Mouse (Mus musculus) hindbrain, embryonic 16.5 days (tissue): ENCODE data around the gene Gm5678. TPM values are rescaled to one million over a fixed set of nuclear protein-coding genes. Genes with fewer than 3 reads are reported as not detected.
A peak's percentile ranks its signal among the peaks of the same experiment; 100 is the strongest.

ENCODE experiments used
- ATAC-seq: fragments of 200-750 bp; cut with Nextera tagmentation; 2 replicates; pipeline ENCODE4 v1.8.0; 2017; ENCODE audit warnings: moderate TSS enrichment, moderate library complexity
- H3K27ac ChIP-seq: fragments of 300-500 bp; sonication (generic); 2 replicates; pipeline ENCODE4 v1.5.1; 2014; ENCODE audit warnings: low read depth, mild to moderate bottlenecking, control low read depth, low read length, moderate library complexity
- H3K27me3 ChIP-seq: fragments of 300-500 bp; sonication (generic); replicated peaks from 2 replicates; pipeline ENCODE4 v1.6.1; 2014; ENCODE audit warnings: low read length; ENCODE audit not compliant: control insufficient read depth, insufficient read depth
- H3K36me3 ChIP-seq: fragments of 300-500 bp; sonication (generic); 2 replicates; pipeline ENCODE4 v1.6.1; 2014; ENCODE audit warnings: mild to moderate bottlenecking, low read length, moderate library complexity, mixed read lengths; ENCODE audit not compliant: control insufficient read depth, insufficient read depth
- H3K4me1 ChIP-seq: fragments of 300-500 bp; sonication (generic); 2 replicates; pipeline ENCODE4 v1.6.1; 2014; ENCODE audit warnings: low read depth, low read length; ENCODE audit not compliant: control insufficient read depth, insufficient read depth
- H3K4me2 ChIP-seq: fragments of 300-500 bp; sonication (generic); 2 replicates; pipeline ENCODE4 v1.6.1; 2014; ENCODE audit warnings: mild to moderate bottlenecking, low read length, control low read depth, moderate library complexity
- H3K4me3 ChIP-seq: fragments of 300-500 bp; sonication (generic); 2 replicates; pipeline ENCODE4 v1.5.1; 2014; ENCODE audit warnings: mild to moderate bottlenecking, low read length, control low read depth, moderate library complexity
- H3K9ac ChIP-seq: fragments of 300-500 bp; sonication (generic); 2 replicates; pipeline ENCODE4 v1.6.1; 2014; ENCODE audit warnings: low read depth, mild to moderate bottlenecking, control low read depth, low read length, moderate library complexity
- H3K9me3 ChIP-seq: fragments of 300-500 bp; sonication (generic); 2 replicates; pipeline ENCODE4 v1.6.1; 2014; ENCODE audit warnings: mild to moderate bottlenecking, low read length, moderate library complexity; ENCODE audit not compliant: control insufficient read depth
- WGBS: fragments of 180-500 bp; shearing (Covaris S2); extraction: QIAGEN DNeasy Blood & Tissue Kit; methylation state at CpG from one replicate; pipeline ENCODE4 v1.1.7; 2014; 5-methylcytosine and 5-hydroxymethylcytosine counted together
- polyA plus RNA-seq: library from polyadenylated mRNA; unstranded; fragments of >200 nt; fragmentation: Nextera tagmentation; extraction: Ambion mirVana; gene quantifications from 2 replicates; pipeline ENCODE4 v1.2.1, GENCODE M21; 2015

Gene Gm5678
- polyA plus RNA-seq, 1 experiment from 2014 or later: not detected

DNA sequence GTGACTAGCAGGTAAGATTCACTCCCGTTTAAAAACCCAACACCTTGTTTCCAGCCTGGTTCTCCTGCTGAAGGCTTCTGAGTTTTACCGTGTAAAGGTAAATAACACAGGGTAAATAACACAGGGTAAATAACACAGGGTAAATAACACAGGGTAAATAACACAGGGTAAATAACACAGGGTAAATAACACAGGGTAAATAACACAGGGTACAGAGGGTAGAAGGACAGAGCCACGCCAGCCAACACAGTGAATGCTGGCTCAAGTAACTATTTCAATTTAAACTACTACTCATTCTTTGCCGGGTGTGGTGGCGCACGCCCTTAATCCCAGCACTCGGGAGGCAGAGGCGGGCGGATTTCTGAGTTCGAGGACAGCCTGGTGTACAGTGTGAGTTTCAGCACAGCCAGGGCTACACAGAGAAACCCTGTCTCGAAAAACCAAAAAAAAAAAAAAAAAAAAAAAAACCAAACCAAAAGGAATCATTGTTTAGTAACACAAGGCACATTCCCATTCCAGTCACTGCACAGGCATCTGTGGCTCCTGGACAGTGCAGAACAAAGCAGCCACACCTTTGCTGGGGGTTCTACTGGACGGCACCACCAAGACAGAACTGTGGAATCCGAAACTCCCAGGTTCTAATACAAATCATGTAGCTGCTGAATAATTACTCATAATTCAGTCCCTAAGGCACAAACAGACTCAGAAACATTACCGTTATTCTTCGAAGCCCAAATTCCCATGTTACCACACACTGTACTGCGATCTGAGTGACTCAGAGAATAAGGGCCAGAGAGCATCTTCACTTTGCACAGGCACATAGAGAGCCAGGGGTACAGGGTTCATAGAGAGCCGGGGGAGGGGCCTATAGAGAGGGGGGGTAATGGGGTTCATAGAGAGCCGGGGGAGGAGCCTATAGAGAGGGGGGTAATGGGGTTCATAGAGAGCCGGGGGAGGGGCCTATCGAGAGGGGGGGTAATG lies 36.2 kb upstream of the Gm5678 start:
- H3K4me1 ChIP-seq: no peaks in the 10 kb centered on the region
- H3K36me3 ChIP-seq: peaks cover 30% of the 10 kb centered on the region
- H3K27ac ChIP-seq: no peak overlapping the region
- H3K9me3 ChIP-seq: no peaks in the 10 kb centered on the region
- no peak overlapping the region for H3K4me2 ChIP-seq
- no peak overlapping the region for H3K9ac ChIP-seq
- H3K27me3 ChIP-seq: no peaks in the 10 kb centered on the region
- H3K4me3 ChIP-seq: no peak overlapping the region
- WGBS: 94% methylated on average over 20 of the region's 20 CpGs
- ATAC-seq: no peak

DNA sequence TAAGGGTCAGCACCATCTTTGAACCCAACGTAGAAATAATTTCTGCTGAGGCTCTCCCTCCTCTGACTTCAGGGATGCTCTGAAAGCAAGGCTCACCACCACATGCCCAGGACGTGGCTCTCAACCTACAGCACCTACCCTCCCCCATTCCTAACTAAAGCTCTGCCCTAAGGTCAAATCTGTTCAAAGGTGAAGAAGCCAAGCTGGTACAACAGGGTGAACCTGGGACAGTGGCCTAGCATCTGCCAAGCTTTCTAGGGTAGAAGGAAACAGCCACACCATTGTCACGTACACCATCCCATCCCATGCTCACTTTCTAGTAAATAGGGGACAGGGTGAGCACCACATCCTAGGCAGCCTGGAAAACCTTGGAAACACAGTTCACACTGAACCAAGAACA lies 35.2 kb upstream of the Gm5678 start:
- H3K9me3 ChIP-seq: no peaks in the 10 kb centered on the region
- ATAC-seq: no peak
- peaks cover 29% of the 10 kb centered on the region for H3K36me3 ChIP-seq
- H3K9ac ChIP-seq: no peak overlapping the region
- no peaks in the 10 kb centered on the region for H3K27me3 ChIP-seq
- WGBS: 95% methylated on average over 3 of the region's 3 CpGs
- no peak overlapping the region for H3K4me2 ChIP-seq
- no peaks in the 10 kb centered on the region for H3K4me1 ChIP-seq
- H3K4me3 ChIP-seq: no peak overlapping the region
- H3K27ac ChIP-seq: no peak overlapping the region

DNA sequence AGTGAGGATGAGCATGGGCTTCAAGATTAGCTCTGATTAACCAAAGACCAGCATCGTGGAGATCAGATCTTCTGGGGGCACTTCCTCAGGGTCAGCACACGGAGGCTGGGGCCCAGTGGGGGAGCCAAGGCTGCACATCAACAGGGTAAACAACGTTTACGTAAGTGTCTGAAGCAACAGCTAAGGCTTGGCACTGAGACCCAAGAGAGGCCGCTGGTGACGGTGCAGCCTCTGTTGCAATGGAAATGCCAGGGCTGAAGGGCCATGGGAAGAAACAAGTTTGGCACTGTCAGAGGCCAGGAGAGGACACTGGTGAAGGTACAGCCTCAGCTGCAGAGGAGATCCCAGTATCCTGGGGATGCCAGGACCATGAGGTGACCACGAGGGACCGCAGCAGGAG lies 34.5 kb upstream of the Gm5678 start:
- no peaks in the 10 kb centered on the region for H3K4me1 ChIP-seq
- H3K4me3 ChIP-seq: no peak overlapping the region
- no peak overlapping the region for H3K9ac ChIP-seq
- H3K9me3 ChIP-seq: no peaks in the 10 kb centered on the region
- WGBS: 91% methylated on average over 8 of the region's 8 CpGs
- ATAC-seq: no peak
- no peak overlapping the region for H3K4me2 ChIP-seq
- H3K27ac ChIP-seq: no peak overlapping the region
- peaks cover 34% of the 10 kb centered on the region for H3K36me3 ChIP-seq
- H3K27me3 ChIP-seq: no peaks in the 10 kb centered on the region

DNA sequence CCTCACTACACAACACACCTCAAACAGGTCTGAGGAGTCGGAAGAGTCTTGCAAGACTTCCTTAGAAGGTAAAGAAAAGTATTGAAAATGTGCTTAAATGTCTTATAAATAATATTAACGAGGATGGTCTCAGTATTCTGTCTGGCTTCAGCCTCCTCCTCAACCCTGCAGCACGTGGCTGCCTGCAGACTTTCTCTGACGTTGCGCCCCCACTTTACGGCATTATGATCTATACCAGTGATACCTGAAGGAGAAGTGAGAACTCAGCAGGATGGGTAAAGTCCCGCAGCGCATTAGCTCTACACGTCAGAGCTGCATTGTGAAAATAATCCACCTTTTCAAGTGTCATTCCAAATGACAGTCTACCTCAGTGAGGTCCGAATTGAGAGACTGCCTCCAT lies 33.4 kb upstream of the Gm5678 start:
- Histone ChIP-seq H3K4me3 (no peak overlapping the region), H3K27me3 (no peaks in the 10 kb centered on the region), H3K27ac (no peak overlapping the region), H3K4me2 (no peak overlapping the region), H3K36me3 (peaks cover 33% of the 10 kb centered on the region), H3K9ac (no peak overlapping the region), H3K4me1 (no peaks in the 10 kb centered on the region), H3K9me3 (no peaks in the 10 kb centered on the region)
- ATAC-seq: no peak
- WGBS: 95% methylated on average over 10 of the region's 10 CpGs

DNA sequence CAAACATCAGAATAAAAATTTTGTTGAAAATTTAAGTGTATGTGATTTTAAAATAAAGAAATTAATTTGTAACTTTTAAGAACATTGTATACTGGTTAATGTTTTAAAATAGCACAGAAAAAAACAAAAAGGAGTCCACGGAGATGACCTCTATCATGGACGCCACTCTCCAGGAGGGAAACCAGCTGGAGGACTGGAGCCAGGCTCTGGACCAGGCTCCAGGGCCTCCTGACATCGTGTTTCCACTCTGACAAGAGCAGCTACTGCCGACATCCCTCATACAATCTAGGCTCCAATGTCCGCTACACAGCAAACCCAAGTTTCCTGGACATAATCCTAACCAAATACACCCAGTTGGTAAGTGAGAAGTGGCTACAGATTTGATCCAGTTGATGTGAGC lies 32.1 kb upstream of the Gm5678 start:
- peaks cover 25% of the 10 kb centered on the region for H3K36me3 ChIP-seq
- no peaks in the 10 kb centered on the region for H3K4me1 ChIP-seq
- H3K4me2 ChIP-seq: no peak overlapping the region
- no peaks in the 10 kb centered on the region for H3K9me3 ChIP-seq
- no peak for ATAC-seq
- no peak overlapping the region for H3K27ac ChIP-seq
- no peaks in the 10 kb centered on the region for H3K27me3 ChIP-seq
- 90% methylated on average over 5 of the region's 5 CpGs for WGBS
- no peak overlapping the region for H3K9ac ChIP-seq
- no peak overlapping the region for H3K4me3 ChIP-seq

DNA sequence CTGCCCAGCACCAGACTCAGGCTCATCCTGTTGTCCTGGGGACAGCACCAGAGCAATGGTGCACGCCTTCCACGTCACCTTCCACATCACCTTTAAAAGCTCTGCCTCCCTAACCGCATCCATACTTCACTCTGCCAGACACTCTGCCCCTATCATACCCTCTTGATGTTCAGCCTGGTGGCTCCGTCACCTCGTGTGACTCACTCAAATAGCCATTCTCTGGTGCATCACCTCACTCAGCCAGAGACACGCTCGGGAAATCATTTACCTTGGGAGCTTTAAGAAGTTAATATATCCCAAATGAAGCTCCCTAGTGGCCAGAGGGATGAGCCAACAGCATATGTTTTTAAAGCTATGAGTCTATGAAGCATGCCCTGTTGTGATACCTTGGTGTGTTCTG lies 31.1 kb upstream of the Gm5678 start:
- no peak overlapping the region for H3K27ac ChIP-seq
- ATAC-seq: no peak
- no peak overlapping the region for H3K4me3 ChIP-seq
- no peak overlapping the region for H3K9ac ChIP-seq
- peaks cover 25% of the 10 kb centered on the region for H3K36me3 ChIP-seq
- 91% methylated on average over 7 of the region's 7 CpGs for WGBS
- no peaks in the 10 kb centered on the region for H3K4me1 ChIP-seq
- no peaks in the 10 kb centered on the region for H3K9me3 ChIP-seq
- H3K27me3 ChIP-seq: no peaks in the 10 kb centered on the region
- no peak overlapping the region for H3K4me2 ChIP-seq

DNA sequence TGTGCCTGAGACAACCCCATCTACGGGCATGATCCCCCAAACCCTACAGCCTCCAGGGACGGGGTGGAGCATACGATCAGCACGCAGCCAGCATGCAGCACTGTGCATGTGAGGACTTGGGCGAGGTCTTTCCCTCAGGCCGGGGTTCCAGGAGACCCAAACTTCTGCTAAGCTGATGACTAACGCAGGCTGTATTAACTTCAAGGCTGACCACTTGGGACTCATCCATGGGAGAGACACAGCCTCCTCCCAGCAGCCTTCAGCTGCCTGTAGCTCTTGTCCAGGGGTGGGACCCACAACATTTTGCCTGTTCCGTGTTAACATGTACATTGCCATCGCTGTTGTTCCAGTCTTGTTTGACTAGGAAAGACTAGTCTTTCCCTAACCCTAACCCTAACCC lies 30.3 kb upstream of the Gm5678 start:
- whole genome bisulfite sequencing: 94% methylated on average over 9 of the region's 9 CpGs
- Histone ChIP-seq H3K9me3 (no peaks in the 10 kb centered on the region), H3K4me1 (no peaks in the 10 kb centered on the region), H3K9ac (no peak overlapping the region), H3K27me3 (no peaks in the 10 kb centered on the region), H3K4me2 (no peak overlapping the region), H3K4me3 (no peak overlapping the region), H3K36me3 (peaks cover 25% of the 10 kb centered on the region), H3K27ac (no peak overlapping the region)
- no peak for ATAC-seq

DNA sequence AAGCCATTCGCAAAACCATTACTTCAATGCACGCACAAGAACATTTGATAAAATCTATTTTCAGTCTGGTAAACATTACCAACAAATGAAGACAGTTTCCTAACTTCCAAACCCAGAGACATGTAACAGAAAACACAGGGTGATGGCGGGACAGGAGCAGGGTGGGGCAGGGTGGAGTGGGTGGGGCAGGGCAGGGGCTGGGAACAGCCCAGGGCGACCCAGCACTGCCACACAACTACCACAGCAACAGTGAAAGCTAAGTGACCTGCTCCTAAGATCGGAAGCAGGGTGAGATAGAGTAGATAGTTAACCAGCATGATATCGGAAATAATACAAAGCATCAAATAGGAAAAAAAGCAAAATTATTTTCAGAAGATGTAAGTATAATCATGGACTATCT lies 28.4 kb upstream of the Gm5678 start:
- H3K4me3 ChIP-seq: no peak overlapping the region
- ATAC-seq: no peak
- no peak overlapping the region for H3K9ac ChIP-seq
- H3K4me2 ChIP-seq: no peak overlapping the region
- WGBS: 91% methylated on average over 6 of the region's 6 CpGs
- no peak overlapping the region for H3K27ac ChIP-seq
- no peaks in the 10 kb centered on the region for H3K9me3 ChIP-seq
- H3K27me3 ChIP-seq: no peaks in the 10 kb centered on the region
- H3K4me1 ChIP-seq: peaks cover 7% of the 10 kb centered on the region
- H3K36me3 ChIP-seq: peaks cover 15% of the 10 kb centered on the region

DNA sequence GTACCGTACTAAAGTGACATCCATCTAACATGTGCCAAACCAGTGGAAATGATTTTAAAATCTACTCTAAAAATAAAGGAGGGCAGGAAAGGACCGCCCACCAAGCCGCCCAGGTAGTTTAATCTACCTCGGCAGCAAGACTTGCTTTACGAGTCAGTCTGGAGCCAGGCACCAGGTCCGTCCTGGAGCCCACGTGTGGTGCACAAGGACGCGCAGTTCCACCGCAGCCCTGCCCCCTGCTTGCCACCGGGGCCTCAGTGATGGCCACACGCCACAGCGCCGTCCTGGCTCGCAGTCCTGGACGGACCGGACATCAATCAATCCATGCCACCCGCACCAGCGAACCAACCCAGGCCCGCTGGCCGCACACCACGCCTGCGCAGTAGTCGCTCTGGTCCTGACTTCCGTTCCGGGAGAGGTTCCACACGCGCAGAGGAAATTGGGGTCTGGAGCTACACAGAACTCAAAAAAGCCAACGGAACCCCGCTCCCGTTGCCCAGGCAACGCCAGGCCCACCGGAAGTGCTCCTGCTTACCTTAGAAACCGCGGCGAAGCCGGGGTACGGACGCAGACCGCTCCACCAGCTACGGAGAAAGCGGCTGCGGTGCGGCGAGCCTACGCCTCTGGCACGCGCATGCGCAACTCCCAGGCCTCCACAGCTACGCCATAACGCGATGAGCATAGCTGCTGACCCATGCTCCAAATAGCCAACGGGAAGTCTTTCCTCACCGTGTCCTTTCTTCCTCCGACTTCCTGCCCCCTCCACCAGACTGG lies 24.3 kb upstream of the Gm5678 start, which contains the start of gene Setd4:
Setd4 (minus strand) TSS at position 625 of the 774 bp plus-strand sequence.
- peak within 1 kb of the TSS; percentile 76 for H3K9ac ChIP-seq
- peak within 1 kb of the TSS; percentile 98 for H3K4me2 ChIP-seq
- peak; percentile 92 for ATAC-seq
- H3K27me3 ChIP-seq: no peaks in the 10 kb centered on the region
- H3K36me3 ChIP-seq: no peaks in the 10 kb centered on the region
- H3K4me1 ChIP-seq: peaks cover 15% of the 10 kb centered on the region
- WGBS: 2% methylated on average over 53 of the region's 55 CpGs
- peak within 1 kb of the TSS; percentile 56 for H3K4me3 ChIP-seq
- H3K27ac ChIP-seq: peak within 1 kb of the TSS; percentile 94
- no peaks in the 10 kb centered on the region for H3K9me3 ChIP-seq
